Mouse (Mus musculus) kidney, adult 2 months (tissue): ENCODE results near the gene Gcsam.

Experiments used
- CTCF ChIP-seq: fragments of 200-500 bp; conservative IDR thresholded peaks from 2 replicates; pipeline ENCODE4 v1.5.1; 2011; ENCODE audit warnings: low read depth, mild to moderate bottlenecking, control low read depth, low read length, moderate library complexity, mixed read lengths; ENCODE audit not compliant: insufficient read depth, insufficient read length
- POLR2A ChIP-seq: fragments of 200-500 bp; IDR thresholded peaks from one replicate; pipeline ENCODE4 v1.6.1; 2011; ENCODE audit warnings: low read depth, low read length, control low read depth

GRCm38 (mm10) chr16:45644380-45644779 lies 34.2 kb downstream of the Gcsam start:
- TF ChIP-seq CTCF (no peak), POLR2A (no peak)
